Mouse (Mus musculus) adrenal gland, postnatal 4 days (tissue): ENCODE results near the gene Pla2g6. TPM values are rescaled to one million over a fixed set of nuclear protein-coding genes. Genes with fewer than 3 reads are reported as not detected.

Experiments used
- DNase-seq, 2 experiments: peaks; one replicate each; pipeline ENCODE4 v3.0.0; 2021 to 2022; ENCODE audit warnings: low spot score in 2 of 2, mixed read lengths in 2 of 2
- long read RNA-seq, 2 experiments: library from polyadenylated mRNA; stranded (forward); transcript quantifications; one replicate each; pipeline ENCODE4 v2.0.0; 2021
- total RNA-seq, 2 experiments: library from RNA; stranded (reverse); gene quantifications; 2 replicates each; pipeline ENCODE4 v1.2.3; 2021

The Pla2g6 gene
- 10 to 100 TPM; 25.3 to 28.2 TPM for total RNA-seq
- long read RNA-seq, experiment 1, partial matches to known transcripts = 7 of 20 reads
- long read RNA-seq, experiment 1, other reads (novel, unspliced or antisense) = 10 of 20 reads
- long read RNA-seq, experiment 2, transcript Pla2g6-202 (16 exons, 3,365 nt) = major isoform, 6 of 31 reads
- long read RNA-seq, experiment 2, partial matches to known transcripts = 8 of 31 reads
- long read RNA-seq, experiment 2, other reads (novel, unspliced or antisense) = 12 of 31 reads

DNA sequence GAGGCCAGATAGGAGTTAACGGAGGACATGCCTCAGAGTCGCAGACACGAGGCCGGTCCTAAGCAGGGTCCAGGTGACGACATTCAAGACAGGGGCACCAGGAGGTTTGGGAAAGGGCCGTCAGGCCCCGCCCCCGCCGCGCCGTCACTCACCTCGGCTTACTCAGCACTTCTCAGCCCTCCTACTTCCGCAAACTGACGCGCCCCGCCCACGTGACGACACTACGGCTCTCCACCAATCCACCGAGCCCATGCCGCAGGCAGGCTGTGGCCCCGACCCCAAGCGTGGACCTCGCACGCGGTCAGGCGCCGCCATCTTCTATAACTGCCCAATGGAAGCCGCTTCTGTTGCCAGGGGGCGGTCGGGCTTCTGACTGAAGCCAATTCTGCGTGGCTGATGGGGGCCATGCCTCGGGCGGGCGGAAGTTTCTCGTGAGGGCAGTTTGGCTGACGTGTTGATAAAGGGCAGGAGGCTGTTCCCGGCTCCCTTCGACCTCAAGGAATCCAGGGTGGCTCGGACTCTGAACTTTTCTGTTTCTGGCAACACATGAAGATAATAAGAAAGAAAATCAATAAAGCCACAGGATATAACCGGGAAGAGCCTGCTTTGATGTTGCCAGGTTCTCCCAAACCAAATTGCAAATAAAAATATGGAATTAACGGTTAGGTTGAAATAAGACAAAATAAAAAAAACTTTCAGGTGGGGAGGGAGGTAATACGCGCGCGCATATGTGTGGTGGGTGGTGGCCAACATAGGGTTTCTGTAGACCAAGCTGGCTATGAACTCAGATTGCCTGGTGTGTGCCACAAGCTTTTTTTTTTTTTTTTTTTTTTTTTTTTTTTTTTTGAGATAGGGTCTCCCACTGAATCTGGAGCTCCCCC lies at the start of gene Pla2g6:
Pla2g6 (minus strand) TSS at position 333 of the 881 bp plus-strand sequence.
- peak; percentile 97 to 98 for DNase-seq

GRCm38 (mm10) chr15:79377681-79378080 lies 49.5 kb upstream of the Pla2g6 start:
- DNase-seq = no peak

DNA sequence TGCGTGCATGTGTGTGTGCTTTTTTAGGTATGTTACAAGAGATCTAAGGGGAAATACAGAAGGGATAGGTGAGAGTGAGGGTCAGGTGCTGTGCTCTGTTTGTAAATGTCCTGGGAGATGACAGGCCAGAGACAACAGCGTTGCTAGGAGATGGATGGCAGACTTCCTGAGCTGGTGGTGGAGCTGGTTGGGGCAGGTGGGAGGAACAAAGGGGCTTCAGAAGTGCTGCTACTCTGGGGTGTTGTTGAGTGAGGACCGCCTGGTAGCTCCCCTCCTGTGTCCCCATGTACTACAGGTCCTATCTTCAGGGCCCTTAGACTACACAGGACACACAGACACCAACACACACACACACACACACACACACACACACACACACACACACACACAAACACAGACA lies 46.6 kb upstream of the Pla2g6 start:
- no peak for DNase-seq

- no peak for DNase-seq
Observed at GRCm38 (mm10) chr15:79370281-79370843, 42.2 kb upstream of the Pla2g6 start.

DNA sequence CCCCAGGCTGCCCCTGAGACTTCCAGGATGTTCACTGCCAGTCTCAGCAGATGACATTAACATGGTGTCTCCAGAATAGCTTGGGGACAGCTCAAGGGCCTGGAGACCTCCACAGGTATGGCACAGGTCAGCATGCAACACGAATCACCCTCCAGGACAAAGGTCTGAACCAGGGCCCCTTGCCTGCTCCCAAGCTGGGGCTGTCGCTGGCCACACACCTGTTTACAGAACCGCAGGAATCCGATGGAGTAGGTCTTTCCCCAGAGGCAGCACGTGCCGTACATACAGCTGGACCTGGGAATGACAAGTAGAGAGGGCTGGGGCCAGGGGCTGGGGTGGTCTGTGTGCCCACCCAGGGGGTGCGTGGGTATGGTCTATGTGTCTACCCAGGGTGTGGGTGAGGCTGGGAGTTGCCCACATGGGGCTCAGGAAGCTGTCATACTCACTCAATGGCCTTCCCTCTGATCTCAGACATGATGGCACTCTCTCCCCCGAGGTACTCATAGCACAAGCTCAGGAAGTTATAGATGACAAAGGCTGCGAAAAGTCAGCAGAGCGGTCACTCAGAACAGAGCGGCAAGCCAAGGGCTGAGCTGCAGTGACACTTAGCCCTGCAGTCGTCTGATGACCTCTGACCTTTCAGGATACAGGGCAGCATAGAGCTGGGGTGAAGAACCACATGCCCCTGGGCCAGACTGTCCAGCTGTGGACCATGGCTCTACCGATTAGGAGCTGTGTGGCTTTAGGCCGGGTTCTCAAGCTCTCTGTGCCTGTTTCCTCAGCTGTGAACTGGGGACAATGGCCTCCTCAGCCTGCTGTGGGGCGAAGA lies 41.5 kb upstream of the Pla2g6 start:
- no peak for DNase-seq

- DNase-seq = no peak
Observed at GRCm38 (mm10) chr15:79368861-79369440, 40.8 kb upstream of the Pla2g6 start.

DNA sequence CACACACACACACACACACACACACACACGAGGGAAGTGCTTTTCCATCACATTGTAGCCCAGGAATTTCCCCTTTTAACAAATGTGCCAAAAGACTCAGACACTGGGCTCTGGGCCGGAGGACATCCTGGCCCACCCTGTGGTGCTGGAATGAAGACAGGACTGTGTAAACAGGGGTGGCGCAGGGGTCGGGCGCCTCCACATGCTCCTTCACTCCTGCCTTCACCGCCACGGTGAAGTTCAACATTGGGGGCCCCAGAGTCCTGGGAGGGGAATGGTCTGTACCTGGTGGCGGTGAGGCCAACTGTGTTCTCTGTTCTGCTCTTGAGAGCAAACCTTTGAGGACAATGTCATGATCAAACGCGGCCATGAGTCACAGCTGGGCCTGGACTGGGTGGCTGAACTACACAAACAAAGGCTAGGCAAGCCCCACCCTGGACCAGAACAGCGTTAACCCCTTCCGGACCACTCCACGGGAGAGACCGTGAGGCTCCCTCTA lies 40.2 kb upstream of the Pla2g6 start:
- DNase-seq = peak in 1 of 2 experiments; percentile 21

DNA sequence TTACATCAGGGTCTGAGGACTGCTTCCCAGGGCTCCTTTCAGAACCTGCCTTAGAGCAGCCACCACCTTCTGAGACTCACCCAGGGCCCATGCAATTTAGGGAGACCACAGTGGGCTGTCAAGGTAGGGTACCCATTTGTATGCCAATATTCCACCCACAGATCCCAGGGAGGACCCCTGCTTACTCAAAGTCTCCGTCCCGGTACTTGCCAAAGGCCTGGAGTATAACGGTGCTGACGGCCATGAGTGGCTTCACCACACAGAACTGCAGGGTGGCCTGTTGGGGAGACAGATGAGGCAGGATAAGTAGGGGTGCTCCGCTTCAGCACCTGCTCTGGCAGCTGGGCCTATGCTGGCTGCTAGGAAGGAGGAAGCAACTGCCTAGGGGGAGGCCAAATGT lies 38.2 kb upstream of the Pla2g6 start:
- no peak for DNase-seq

DNA sequence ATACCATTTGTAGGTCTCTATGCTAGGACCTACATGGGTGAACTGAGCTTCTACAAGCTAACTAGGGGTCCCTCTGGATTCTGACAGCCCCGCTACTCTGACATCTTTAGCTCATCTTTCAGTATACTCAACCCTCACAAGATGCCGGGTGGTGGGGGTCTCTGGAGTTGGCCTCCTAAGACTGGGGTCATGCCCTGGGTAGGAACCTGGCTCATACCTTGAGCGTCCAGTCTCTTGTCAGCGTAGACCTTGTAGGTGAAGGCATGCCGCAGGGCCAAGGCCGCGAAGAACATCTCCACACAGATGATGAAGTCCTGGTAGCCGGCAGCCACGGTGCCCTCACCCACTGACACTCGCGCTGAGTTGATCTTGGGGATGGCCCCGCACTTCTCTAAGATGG lies 36.9 kb upstream of the Pla2g6 start:
- DNase-seq = no peak

GRCm38 (mm10) chr15:79364120-79364519 lies 35.9 kb upstream of the Pla2g6 start:
- DNase-seq = no peak

DNA sequence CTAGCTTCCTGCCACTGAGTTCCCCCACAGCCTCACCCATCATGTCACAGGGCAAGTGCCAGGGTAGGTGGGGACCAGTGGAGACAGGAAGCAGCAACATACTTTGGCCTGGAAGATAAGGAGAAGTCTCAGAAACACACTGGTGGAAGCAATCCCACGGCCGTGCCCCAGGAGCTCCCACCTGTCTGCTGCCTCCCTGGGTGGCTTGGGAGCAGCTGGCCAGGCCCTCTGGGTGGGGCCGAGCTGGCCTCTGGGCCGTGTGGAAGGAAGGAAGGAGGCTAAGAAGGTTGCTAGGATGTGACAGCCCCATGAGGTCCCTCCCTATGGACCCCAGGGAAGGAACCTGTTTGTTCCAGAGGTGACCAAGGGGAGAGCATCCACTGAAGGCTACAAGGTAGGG lies 32.8 kb upstream of the Pla2g6 start:
- no peak for DNase-seq

DNA sequence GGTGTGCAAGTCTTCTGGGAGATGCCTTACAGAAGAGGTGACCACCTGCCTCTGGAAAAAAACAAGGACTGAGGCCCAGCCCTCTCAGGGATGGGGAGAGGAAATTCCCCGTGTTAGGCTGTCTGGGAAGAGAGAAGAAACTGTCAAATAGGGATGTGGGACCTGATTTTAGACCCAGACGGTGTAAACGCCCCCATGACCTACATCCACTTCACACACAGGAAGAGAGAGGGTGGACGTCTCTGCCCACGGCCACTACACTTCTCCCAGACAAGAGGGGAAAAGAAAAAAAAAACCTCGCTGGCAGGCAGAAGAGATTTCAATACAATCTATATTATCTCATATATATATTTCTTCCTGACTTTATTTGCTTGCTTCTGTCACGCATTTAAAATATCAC lies 32.2 kb upstream of the Pla2g6 start:
- no peak for DNase-seq

DNA sequence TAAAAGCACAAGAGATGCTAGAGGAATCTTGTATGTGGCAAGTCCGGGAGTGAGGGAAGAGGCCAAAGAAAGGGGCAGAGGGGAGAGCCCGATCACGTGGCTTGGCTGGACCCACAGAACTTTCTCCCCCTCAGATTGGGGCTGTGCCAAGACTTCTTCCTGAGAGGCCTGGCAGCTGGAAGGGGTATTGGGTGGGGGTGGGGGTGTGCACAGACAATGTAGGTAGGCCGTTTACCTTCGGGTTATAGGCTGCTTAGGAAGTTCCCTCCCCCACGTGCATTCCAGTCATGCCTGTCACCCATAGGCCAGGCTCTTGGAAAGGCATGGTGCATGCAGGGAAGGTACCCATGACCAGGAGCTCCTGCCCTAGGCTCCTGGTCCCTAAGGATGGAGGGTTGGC lies 31.8 kb upstream of the Pla2g6 start:
- no peak for DNase-seq

- no peak for DNase-seq
Observed at GRCm38 (mm10) chr15:79357974-79358690, 29.9 kb upstream of the Pla2g6 start.

DNA sequence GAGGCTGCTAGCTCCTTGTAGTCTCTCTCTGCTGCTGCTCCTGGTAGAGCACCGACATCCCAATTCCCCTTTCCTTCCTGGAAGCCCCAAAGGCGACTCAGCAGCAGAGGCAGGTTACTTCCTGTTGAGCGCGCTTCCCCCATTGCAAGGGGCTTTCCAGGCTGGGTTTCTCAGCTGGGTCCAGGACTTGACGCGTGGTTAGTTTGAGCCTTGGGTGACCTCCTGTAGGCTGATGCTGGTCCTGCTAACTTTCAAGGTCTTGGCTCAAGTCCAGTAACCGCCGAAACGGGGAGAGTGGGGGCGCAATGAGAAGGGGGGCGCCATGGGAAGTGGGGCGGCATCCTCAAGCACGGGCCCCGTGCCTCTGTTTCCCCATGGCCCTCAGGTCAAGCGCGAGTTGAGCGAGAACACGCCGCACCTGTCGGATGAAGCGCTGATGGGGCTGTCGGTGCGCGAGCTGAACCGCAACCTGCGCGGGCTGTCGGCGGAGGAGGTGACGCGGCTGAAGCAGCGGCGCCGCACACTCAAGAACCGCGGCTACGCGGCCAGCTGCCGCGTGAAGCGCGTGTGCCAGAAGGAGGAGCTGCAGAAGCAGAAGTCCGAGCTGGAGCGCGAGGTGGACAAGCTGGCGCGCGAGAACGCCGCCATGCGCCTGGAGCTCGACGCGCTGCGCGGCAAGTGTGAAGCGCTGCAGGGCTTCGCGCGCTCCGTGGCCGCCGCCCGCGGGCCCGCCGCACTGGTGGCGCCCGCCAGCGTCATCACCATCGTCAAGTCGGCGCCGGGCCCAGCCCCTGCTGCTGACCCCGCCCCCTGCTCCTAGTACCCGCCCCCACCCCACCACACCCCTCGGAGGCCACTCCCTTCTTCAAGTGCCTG lies 29.1 kb upstream of the Pla2g6 start:
- peak in 1 of 2 experiments; percentile 17 for DNase-seq

GRCm38 (mm10) chr15:79356481-79356880 lies 28.3 kb upstream of the Pla2g6 start:
- no peak for DNase-seq

- no peak for DNase-seq
Observed at GRCm38 (mm10) chr15:79354619-79355018, 26.4 kb upstream of the Pla2g6 start.

- DNase-seq = no peak
Observed at GRCm38 (mm10) chr15:79353690-79354305, 25.6 kb upstream of the Pla2g6 start.

DNA sequence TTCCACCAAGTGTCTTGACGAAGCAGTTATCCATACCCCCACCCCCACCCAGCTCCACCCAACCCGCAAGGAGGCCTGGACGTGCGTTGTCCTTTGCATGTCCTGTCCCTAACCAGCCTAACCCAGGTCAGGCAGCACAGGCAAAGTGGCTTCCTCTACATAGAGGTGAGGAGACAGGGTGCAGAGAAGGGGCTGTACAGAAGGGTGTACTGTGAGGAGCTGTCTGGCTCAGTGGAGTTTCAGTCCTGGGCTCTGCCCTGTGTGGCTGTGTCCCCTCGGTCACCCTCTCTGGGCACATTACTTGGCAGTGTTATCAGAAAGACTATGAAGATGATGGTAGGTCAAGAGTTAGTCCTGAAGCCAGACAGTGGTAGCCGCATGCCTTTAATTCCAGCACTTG lies 24.3 kb upstream of the Pla2g6 start:
- no peak for DNase-seq
